Mouse (Mus musculus): ENCODE results near the gene Hoxb9.

DNA sequence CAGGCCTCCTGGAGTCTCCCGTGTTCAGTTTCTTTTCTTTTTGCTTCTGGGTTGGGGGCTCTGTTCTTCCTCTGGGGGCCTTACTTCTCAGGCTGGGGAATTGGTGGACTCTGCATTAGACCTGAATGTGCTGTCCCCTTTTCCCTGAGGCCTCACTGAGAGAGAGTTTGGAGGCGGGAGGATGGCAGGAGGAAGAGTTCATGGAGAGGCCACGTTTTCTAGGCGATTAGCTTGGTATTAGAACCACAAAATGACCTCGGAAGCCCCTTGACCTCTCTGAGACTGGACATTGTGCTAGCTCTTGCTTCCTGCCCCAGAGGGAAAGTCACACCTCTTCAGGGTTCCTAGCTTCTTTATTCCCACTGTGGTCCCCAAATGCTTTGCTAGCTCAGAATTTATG, 52.9 kb downstream of the Hoxb9 start:
- no peak for TF ChIP-seq POLR2A (IDR thresholded peaks at IDR 0.05; ENCODE audit: extremely low read depth, insufficient read depth, low read length)
- TF ChIP-seq CTCF (IDR thresholded peaks at IDR 0.05; ENCODE audit: low read depth, low read length): no peak
